Mouse (Mus musculus): ENCODE measurements at regions not wholly inside any gene's neighbourhood (a gene's known extent, or its start where the extent isn't known, plus 50 kb on each side); places are given as distances from the start of the nearest gene placed in this dataset.

GRCm38 (mm10) chr10:99676557-99677098 lies 82.8 kb downstream of the Csl start:
- no peak for TF ChIP-seq POLR2A (IDR thresholded peaks at IDR 0.05; ENCODE audit: low read depth, low read length)
- TF ChIP-seq CTCF (IDR thresholded peaks at IDR 0.05; ENCODE audit: extremely low read depth, insufficient read length, insufficient replicate concordance, low read depth, low read length) = no peak

All from small intestine, adult 2 months (tissue).